Mouse (Mus musculus): Measurements from ENCODE around the gene Col17a1. TPM values are rescaled to one million over a fixed set of nuclear protein-coding genes. Genes with fewer than 3 reads are reported as not detected.
A peak's percentile ranks its signal among the peaks of the same experiment; 100 is the strongest.

Col17a1 gene
- total and polyA plus RNA-seq, 3 experiments, result 0.04 TPM; not detected in 2

DNA sequence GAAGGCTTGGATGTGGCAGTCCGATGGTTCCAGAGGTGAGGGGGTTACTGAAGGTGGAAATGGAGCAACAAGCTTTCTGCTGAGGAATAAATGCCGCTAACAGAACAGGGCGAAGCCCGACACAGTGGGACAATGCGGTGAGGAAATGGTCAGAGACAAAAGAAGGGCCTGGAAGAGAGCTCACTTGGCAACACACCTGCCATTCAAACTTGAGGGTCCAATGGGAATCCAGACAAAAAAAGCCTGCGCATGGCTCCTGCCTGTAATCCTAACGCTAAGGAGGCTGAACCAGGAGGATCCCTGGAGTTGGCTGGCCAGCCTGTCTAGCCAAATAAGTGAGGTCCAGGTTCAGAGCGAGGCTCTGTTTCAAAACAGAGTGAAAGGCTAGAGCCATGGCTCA lies 4.5 kb upstream of the Col17a1 start:
- no peak overlapping the region for H3K4me3 ChIP-seq (ENCODE audit: control insufficient read depth in 1 of 2, insufficient read depth in 1 of 2, low read depth in 2 of 2, low read length in 2 of 2)
- H3K36me3 ChIP-seq (ENCODE audit: control insufficient read depth in 1 of 2, insufficient read depth in 2 of 2, low read length in 2 of 2), result peaks cover 0 to 13% of the 10 kb centered on the region in 2 experiments; a peak in 2 of 4 replicates
- TF ChIP-seq POLR2AphosphoS2 (IDR thresholded peaks at IDR 0.05; ENCODE audit: low read length), result no peak
- no peak for TF ChIP-seq MXI1 (IDR thresholded peaks at IDR 0.05; ENCODE audit: low read depth, low read length)
- TF ChIP-seq ZC3H11A (IDR thresholded peaks at IDR 0.05; ENCODE audit: low read depth, low read length), result no peak
- TF ChIP-seq CHD1 (IDR thresholded peaks at IDR 0.05; ENCODE audit: low read depth, low read length), result no peak
- no peak for TF ChIP-seq MAFK (IDR thresholded peaks at IDR 0.05; ENCODE audit: borderline replicate concordance, low read depth, low read length)
- TF ChIP-seq TBP (IDR thresholded peaks at IDR 0.05; ENCODE audit: low read depth, low read length), result no peak
- no peak for TF ChIP-seq UBTF (IDR thresholded peaks at IDR 0.05; ENCODE audit: borderline replicate concordance, insufficient read depth, low read depth, low read length)
- no peak for TF ChIP-seq MEF2A (IDR thresholded peaks at IDR 0.05; ENCODE audit: extremely low read depth, insufficient replicate concordance, low read depth, low read length, poor library complexity, severe bottlenecking)
- TF ChIP-seq MYB (IDR thresholded peaks at IDR 0.05; ENCODE audit: low read depth, low read length), result no peak
- TF ChIP-seq MAZ (IDR thresholded peaks at IDR 0.05; ENCODE audit: low read depth, low read length), result no peak
- no peak for TF ChIP-seq SMC3 (IDR thresholded peaks at IDR 0.05; ENCODE audit: low read depth, low read length)
- TF ChIP-seq CHD2 (IDR thresholded peaks at IDR 0.05; ENCODE audit: low read length), result no peak
- TF ChIP-seq NRF1 (IDR thresholded peaks at IDR 0.05; ENCODE audit: insufficient read depth, low read depth, low read length, poor library complexity, severe bottlenecking), result no peak
- TF ChIP-seq BHLHE40 (IDR thresholded peaks at IDR 0.05; ENCODE audit: borderline replicate concordance, low read depth, low read length), result no peak
- no peak for TF ChIP-seq CTCF (IDR thresholded peaks at IDR 0.05 in 2 of 3, conservative IDR thresholded peaks at IDR 0.05 in 1 of 3; ENCODE audit: control insufficient read depth in 1 of 3, insufficient read depth in 1 of 3, low read depth in 2 of 3, low read length in 3 of 3, poor library complexity in 1 of 3, severe bottlenecking in 1 of 3)
- no peak overlapping the region for H3K9ac ChIP-seq (ENCODE audit: control insufficient read depth, low read depth, low read length, poor library complexity, severe bottlenecking)
- no peaks in the 10 kb centered on the region for H3K27me3 ChIP-seq (ENCODE audit: control insufficient read depth in 1 of 2, insufficient read depth in 2 of 2, low read length in 2 of 2)
- peaks cover 0 to 11% of the 10 kb centered on the region in 2 experiments; a peak in 3 of 4 replicates for H3K4me1 ChIP-seq (ENCODE audit: control insufficient read depth in 1 of 2, insufficient read depth in 2 of 2, low read length in 2 of 2)
- no peaks in the 10 kb centered on the region for H3K79me2 ChIP-seq (ENCODE audit: control insufficient read depth, insufficient read depth, low read length, poor library complexity)
- DNase-seq (ENCODE audit: low read depth, low spot score), result no peak
- no peaks in the 10 kb centered on the region for H3K9me3 ChIP-seq (replicated peaks; ENCODE audit: insufficient read depth, low read length)
- H3K27ac ChIP-seq (ENCODE audit: control insufficient read depth, low read depth, low read length), result no peak overlapping the region

DNA sequence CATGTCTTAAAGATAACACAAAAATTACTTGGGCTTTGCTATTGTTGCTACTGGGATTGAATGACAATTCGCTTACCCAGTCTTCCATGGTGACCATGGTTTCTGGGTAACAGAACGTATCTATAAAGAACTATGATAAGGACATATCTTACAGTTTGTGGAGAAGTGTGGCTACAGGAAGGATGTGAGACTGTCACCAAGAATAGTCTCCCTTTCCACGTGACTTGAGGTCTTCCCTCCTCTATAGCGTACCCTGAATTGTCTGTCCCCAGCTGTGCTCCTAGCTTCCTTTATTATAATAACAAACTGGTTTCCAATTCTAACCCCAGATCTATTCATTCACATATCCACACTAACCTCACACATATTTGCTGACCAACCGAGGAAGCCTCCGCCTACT lies 3.8 kb upstream of the Col17a1 start:
- Histone ChIP-seq H3K4me3 (ENCODE audit: control insufficient read depth in 1 of 2, insufficient read depth in 1 of 2, low read depth in 2 of 2, low read length in 2 of 2) (no peak overlapping the region), H3K9me3 (replicated peaks; ENCODE audit: insufficient read depth, low read length) (no peaks in the 10 kb centered on the region)
- TF ChIP-seq POLR2A (IDR thresholded peaks at IDR 0.05; ENCODE audit: control insufficient read depth in 1 of 2, insufficient read depth in 1 of 2, low read depth in 1 of 2, low read length in 2 of 2, poor library complexity in 1 of 2) (no peak), MXI1 (IDR thresholded peaks at IDR 0.05; ENCODE audit: low read depth, low read length) (peak; percentile 43; the same call in 1 of the 2 replicates), GABPA (IDR thresholded peaks at IDR 0.05; ENCODE audit: low read depth, low read length) (no peak), RCOR1 (IDR thresholded peaks at IDR 0.05; ENCODE audit: low read depth, low read length) (no peak), EP300 (IDR thresholded peaks at IDR 0.05; ENCODE audit: low read depth in 1 of 2, low read length in 2 of 2) (peak; percentile 24 to 27; a peak in 1 of 4 replicates), RAD21 (IDR thresholded peaks at IDR 0.05; ENCODE audit: low read depth, low read length) (no peak), MYC (IDR thresholded peaks at IDR 0.05; ENCODE audit: low read depth, low read length) (0 out of 2 replicates have a peak, but pooled peaks have one; percentile 49), HCFC1 (IDR thresholded peaks at IDR 0.05; ENCODE audit: low read depth, low read length) (no peak), MEF2A (IDR thresholded peaks at IDR 0.05; ENCODE audit: extremely low read depth, insufficient replicate concordance, low read depth, low read length, poor library complexity, severe bottlenecking) (no peak), E2F4 (IDR thresholded peaks at IDR 0.05; ENCODE audit: borderline replicate concordance, low read depth, low read length) (no peak), NELFE (IDR thresholded peaks at IDR 0.05; ENCODE audit: low read depth, low read length) (no peak), POLR2AphosphoS2 (IDR thresholded peaks at IDR 0.05; ENCODE audit: low read length) (no peak), MAX (IDR thresholded peaks at IDR 0.05; ENCODE audit: low read length) (0 out of 2 replicates have a peak, but pooled peaks have one; percentile 24), USF2 (IDR thresholded peaks at IDR 0.05; ENCODE audit: borderline replicate concordance in 1 of 2, insufficient read depth in 1 of 2, low read depth in 1 of 2, low read length in 2 of 2) (no peak), ZC3H11A (IDR thresholded peaks at IDR 0.05; ENCODE audit: low read depth, low read length) (no peak), NRF1 (IDR thresholded peaks at IDR 0.05; ENCODE audit: insufficient read depth, low read depth, low read length, poor library complexity, severe bottlenecking) (no peak), JUND (IDR thresholded peaks at IDR 0.05; ENCODE audit: low read depth, low read length) (no peak), CHD1 (IDR thresholded peaks at IDR 0.05; ENCODE audit: low read depth, low read length) (no peak), MAFK (IDR thresholded peaks at IDR 0.05; ENCODE audit: borderline replicate concordance, low read depth, low read length) (no peak), ELF1 (IDR thresholded peaks at IDR 0.05; ENCODE audit: low read depth, low read length) (no peak), BHLHE40 (IDR thresholded peaks at IDR 0.05; ENCODE audit: borderline replicate concordance, low read depth, low read length) (peak; percentile 62; the same call in 1 of the 2 replicates), KAT2A (conservative IDR thresholded peaks at IDR 0.05; ENCODE audit: low read depth, low read length) (no peak)

More for the DNA sequence above, 3.8 kb upstream of the Col17a1 start:
- DNase-seq (ENCODE audit: low read depth, low spot score), result peak; percentile 46
- H3K36me3 ChIP-seq (ENCODE audit: control insufficient read depth in 1 of 2, insufficient read depth in 2 of 2, low read length in 2 of 2), result peaks cover 0 to 13% of the 10 kb centered on the region in 2 experiments; a peak in 2 of 4 replicates
- no peaks in the 10 kb centered on the region for H3K27me3 ChIP-seq (ENCODE audit: control insufficient read depth in 1 of 2, insufficient read depth in 2 of 2, low read length in 2 of 2)
- peaks cover 0 to 11% of the 10 kb centered on the region in 2 experiments; a peak in 3 of 4 replicates for H3K4me1 ChIP-seq (ENCODE audit: control insufficient read depth in 1 of 2, insufficient read depth in 2 of 2, low read length in 2 of 2)
- H3K79me2 ChIP-seq (ENCODE audit: control insufficient read depth, insufficient read depth, low read length, poor library complexity), result no peaks in the 10 kb centered on the region
- no peak overlapping the region for H3K9ac ChIP-seq (ENCODE audit: control insufficient read depth, low read depth, low read length, poor library complexity, severe bottlenecking)
- no peak overlapping the region for H3K27ac ChIP-seq (ENCODE audit: control insufficient read depth, low read depth, low read length)

All from MEL (cell line).